Mouse (Mus musculus) hindbrain, embryonic 11.5 days (tissue): ENCODE data around the gene Gpx2. TPM values are rescaled to one million over a fixed set of nuclear protein-coding genes. Genes with fewer than 3 reads are reported as not detected.

Experiments used
- ATAC-seq: fragments of 200-750 bp; cut with Nextera tagmentation; 2 replicates; pipeline ENCODE4 v1.8.0; 2017; ENCODE audit warnings: mild to moderate bottlenecking, moderate TSS enrichment, moderate library complexity; ENCODE audit not compliant: low FRiP score
- DNase-seq: peaks from one replicate; pipeline ENCODE4 v3.0.0-alpha.2; 2015; ENCODE audit warnings: low spot score
- H3K27ac ChIP-seq: fragments of 300-500 bp; sonication (generic); 2 replicates; pipeline ENCODE4 v1.5.1; 2014; ENCODE audit warnings: mild to moderate bottlenecking, low read depth, low read length
- H3K27me3 ChIP-seq: fragments of 300-500 bp; sonication (generic); 2 replicates; pipeline ENCODE4 v1.6.1; 2014; ENCODE audit warnings: mild to moderate bottlenecking, low read length, moderate library complexity, mixed read lengths; ENCODE audit not compliant: control insufficient read depth, insufficient read depth
- H3K36me3 ChIP-seq: fragments of 300-500 bp; sonication (generic); 2 replicates; pipeline ENCODE4 v1.6.1; 2014; ENCODE audit warnings: mild to moderate bottlenecking, low read length, moderate library complexity, mixed read lengths; ENCODE audit not compliant: control insufficient read depth, insufficient read depth
- H3K4me1 ChIP-seq: fragments of 300-500 bp; sonication (generic); replicated peaks from 2 replicates; pipeline ENCODE4 v1.6.1; 2014; ENCODE audit warnings: low read length, mixed read lengths; ENCODE audit not compliant: control insufficient read depth, insufficient read depth
- H3K4me2 ChIP-seq: fragments of 300-500 bp; sonication (generic); replicated peaks from 2 replicates; pipeline ENCODE4 v1.6.1; 2014; ENCODE audit warnings: mild to moderate bottlenecking, low read depth, low read length
- H3K4me3 ChIP-seq: fragments of 300-500 bp; sonication (generic); 2 replicates; pipeline ENCODE4 v1.5.1; 2014; ENCODE audit warnings: low read depth, low read length
- H3K9ac ChIP-seq: fragments of 300-500 bp; sonication (generic); 2 replicates; pipeline ENCODE4 v1.6.1; 2014; ENCODE audit warnings: low read depth, low read length
- H3K9me3 ChIP-seq: fragments of 300-500 bp; sonication (generic); 2 replicates; pipeline ENCODE4 v1.6.1; 2016; ENCODE audit warnings: low read length; ENCODE audit not compliant: control insufficient read depth
- WGBS: fragments of 180-500 bp; shearing (Covaris S2); extraction: QIAGEN DNeasy Blood & Tissue Kit; methylation state at CpG from one replicate; pipeline ENCODE4 v1.1.7; 2014; 5-methylcytosine and 5-hydroxymethylcytosine counted together
- polyA plus RNA-seq: library from polyadenylated mRNA; unstranded; fragments of >200 nt; fragmentation: Nextera tagmentation; extraction: Ambion mirVana; gene quantifications from 2 replicates; pipeline ENCODE4 v1.2.1, GENCODE M21; 2014

Gene Gpx2
- polyA plus RNA-seq, 1 experiment from 2014 or later: not detected

GRCm38 (mm10) chr12:76813543-76813942, 18.2 kb upstream of the Gpx2 start:
- Histone ChIP-seq H3K27ac (no peak overlapping the region), H3K4me1 (0 out of 2 replicates have a peak, but pooled peaks cover 2% of the 10 kb centered on the region), H3K4me2 (no peak overlapping the region), H3K9me3 (no peaks in the 10 kb centered on the region), H3K36me3 (no peaks in the 10 kb centered on the region), H3K4me3 (no peak overlapping the region), H3K27me3 (no peaks in the 10 kb centered on the region), H3K9ac (no peak overlapping the region)
- ATAC-seq: no peak
- DNase-seq: no peak
- WGBS: 72% methylated on average over 10 of the region's 10 CpGs

DNA sequence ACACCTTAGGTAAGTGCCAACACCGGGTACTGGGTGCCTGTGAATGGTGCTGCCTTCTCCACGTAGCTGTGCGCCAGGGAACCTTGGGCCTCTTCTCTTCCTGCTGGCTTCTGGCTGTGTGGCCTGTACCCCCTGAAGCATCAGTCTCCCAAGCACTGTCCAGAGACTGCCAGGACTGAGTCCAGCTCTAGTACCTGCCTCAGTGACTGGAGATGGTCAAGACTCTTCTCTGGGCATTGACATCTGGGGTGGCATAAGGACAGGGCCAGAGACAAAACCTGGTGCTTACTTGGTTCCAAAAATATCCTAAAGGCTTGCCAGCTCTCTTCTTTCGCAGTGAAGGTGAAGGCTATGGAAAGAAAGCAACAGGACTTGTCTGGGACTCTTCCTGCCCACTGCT, 15.7 kb upstream of the Gpx2 start:
- no peak overlapping the region for H3K4me3 ChIP-seq
- no peaks in the 10 kb centered on the region for H3K27me3 ChIP-seq
- WGBS: 93% methylated on average over 4 of the region's 4 CpGs
- ATAC-seq: no peak
- no peak overlapping the region for H3K9ac ChIP-seq
- no peaks in the 10 kb centered on the region for H3K4me1 ChIP-seq
- no peaks in the 10 kb centered on the region for H3K36me3 ChIP-seq
- no peaks in the 10 kb centered on the region for H3K9me3 ChIP-seq
- no peak overlapping the region for H3K4me2 ChIP-seq
- DNase-seq: no peak
- no peak overlapping the region for H3K27ac ChIP-seq

DNA sequence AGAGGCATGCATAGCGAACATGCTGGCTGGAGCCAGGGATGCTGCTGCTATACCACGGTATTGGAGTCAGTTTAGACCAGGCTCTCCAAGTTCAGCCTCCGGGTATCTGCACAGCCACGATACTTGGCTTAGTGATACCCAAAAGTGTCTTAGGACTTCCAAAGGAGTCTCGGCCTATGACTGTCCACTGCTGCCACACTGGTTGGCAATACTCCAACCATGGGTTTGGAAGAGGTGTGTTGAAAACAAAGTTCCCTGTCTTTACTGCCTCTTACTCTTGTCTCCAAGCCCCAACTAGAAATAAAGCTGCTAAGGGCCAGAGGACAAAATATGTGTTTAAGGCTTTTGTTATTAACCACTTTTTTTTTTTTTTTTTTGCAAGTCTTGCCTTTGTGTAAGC, 15.1 kb upstream of the Gpx2 start:
- ATAC-seq: no peak
- Histone ChIP-seq H3K27ac (no peak overlapping the region), H3K36me3 (no peaks in the 10 kb centered on the region), H3K4me1 (no peaks in the 10 kb centered on the region), H3K27me3 (no peaks in the 10 kb centered on the region), H3K4me2 (no peak overlapping the region), H3K4me3 (no peak overlapping the region), H3K9ac (no peak overlapping the region), H3K9me3 (no peaks in the 10 kb centered on the region)
- DNase-seq: no peak
- WGBS: 95% methylated on average over 5 of the region's 5 CpGs

- 82% methylated on average over 10 of the region's 10 CpGs for WGBS
- H3K4me2 ChIP-seq: no peak overlapping the region
- H3K36me3 ChIP-seq: no peaks in the 10 kb centered on the region
- DNase-seq (no peak), ATAC-seq (no peak)
- H3K9me3 ChIP-seq: no peaks in the 10 kb centered on the region
- no peaks in the 10 kb centered on the region for H3K27me3 ChIP-seq
- H3K4me3 ChIP-seq: no peak overlapping the region
- no peaks in the 10 kb centered on the region for H3K4me1 ChIP-seq
- H3K27ac ChIP-seq: no peak overlapping the region
- H3K9ac ChIP-seq: no peak overlapping the region
These were observed 12.4 kb upstream of the Gpx2 start for GRCm38 (mm10) chr12:76807796-76808195.

DNA sequence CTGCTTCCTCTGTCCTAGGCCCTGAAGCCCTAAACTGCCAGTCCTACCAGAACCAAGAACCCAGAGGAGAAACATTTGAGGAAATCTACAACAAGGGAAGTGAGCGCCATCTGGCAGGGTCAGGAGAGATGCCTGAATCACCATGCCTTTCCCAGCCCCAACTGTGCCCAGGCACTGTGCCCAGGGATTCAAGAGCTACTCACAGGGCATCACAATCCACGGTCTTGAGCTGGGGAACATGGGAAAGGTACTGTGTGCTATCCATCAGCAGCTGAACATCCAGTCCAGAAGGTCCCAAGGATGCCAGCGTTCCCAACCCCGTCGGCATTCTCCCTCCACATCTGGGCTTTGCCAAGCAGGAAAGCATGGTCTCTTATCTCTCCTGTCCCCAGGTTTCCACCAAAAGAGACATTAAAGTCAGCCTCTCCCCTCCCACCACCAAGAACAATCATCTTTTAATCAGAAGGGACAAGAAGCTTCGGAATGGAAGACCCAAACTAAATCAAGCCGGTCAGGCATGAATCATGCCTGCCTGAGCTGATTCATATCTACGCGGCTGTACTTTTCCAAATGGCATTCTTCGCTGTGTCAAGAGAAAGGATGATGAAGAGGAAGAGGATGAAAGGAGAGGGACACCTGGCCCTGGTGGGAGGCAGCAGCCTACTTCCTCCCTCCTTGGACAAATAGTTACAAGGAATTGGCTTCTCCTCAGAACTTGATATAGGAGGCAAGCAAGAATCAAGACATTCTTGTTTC, 9.9 kb upstream of the Gpx2 start:
- Histone ChIP-seq H3K4me3 (no peak overlapping the region), H3K4me2 (no peak overlapping the region), H3K36me3 (no peaks in the 10 kb centered on the region), H3K27me3 (no peaks in the 10 kb centered on the region), H3K9me3 (no peaks in the 10 kb centered on the region), H3K27ac (no peak overlapping the region), H3K9ac (no peak overlapping the region), H3K4me1 (no peaks in the 10 kb centered on the region)
- no peak for DNase-seq
- no peak for ATAC-seq
- WGBS: 90% methylated on average over 10 of the region's 10 CpGs

DNA sequence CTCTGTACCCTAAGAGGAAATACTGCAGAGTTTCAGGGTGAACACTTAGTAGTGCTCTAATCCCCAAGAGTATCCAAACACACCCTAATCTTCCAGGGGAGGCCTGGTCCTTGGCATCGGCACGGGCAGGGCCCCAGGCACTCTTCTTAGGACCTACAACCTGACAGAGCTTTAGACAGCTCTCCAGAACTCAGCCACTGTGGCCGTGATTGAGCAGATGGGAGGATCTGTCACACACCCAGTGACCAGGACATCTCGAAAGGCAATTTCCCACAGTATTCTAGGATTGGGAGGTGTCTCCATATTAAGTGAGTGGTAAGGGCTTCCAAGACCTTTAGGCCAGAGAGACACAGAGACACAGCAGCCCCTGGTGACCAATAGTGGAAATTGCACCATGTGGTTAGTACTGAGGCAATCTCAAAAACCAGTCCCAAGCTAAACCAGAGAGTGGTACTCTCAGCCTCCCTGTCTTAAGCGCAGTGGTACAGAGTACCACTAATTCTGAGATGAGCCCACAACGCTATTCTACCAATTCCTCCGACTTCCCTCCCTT, 8.4 kb upstream of the Gpx2 start:
- 58% methylated on average over 7 of the region's 7 CpGs for WGBS
- no peak for ATAC-seq
- no peak overlapping the region for H3K4me3 ChIP-seq

DNA sequence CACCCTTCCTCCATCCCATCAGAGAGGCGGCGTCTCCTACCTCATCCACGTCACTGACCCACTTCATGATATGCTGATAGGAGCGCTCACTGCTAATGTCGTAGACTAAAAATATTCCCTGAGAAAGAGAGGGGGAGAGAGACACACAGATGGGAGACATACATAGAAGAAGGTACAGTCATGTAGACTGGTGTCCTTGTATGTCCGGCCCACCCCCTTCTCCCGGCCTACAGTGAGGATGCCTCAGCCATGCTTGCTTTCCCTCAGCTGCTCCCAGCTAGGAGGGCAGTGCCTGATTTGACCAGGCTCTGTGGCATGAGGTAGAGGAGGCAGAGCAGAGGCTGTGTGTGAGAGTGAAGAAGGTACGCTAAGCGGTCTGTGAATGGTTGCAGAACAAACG, 7.7 kb upstream of the Gpx2 start:
- Histone ChIP-seq H3K4me3 (no peak overlapping the region), H3K4me2 (no peak overlapping the region), H3K27me3 (no peaks in the 10 kb centered on the region), H3K27ac (no peak overlapping the region), H3K9ac (no peak overlapping the region), H3K9me3 (no peaks in the 10 kb centered on the region), H3K4me1 (no peaks in the 10 kb centered on the region), H3K36me3 (no peaks in the 10 kb centered on the region)
- 95% methylated on average over 10 of the region's 10 CpGs for WGBS
- no peak for ATAC-seq
- DNase-seq: no peak

More for the DNA sequence above, 8.4 kb upstream of the Gpx2 start:
- Histone ChIP-seq H3K9ac (no peak overlapping the region), H3K27ac (no peak overlapping the region), H3K9me3 (no peaks in the 10 kb centered on the region), H3K4me1 (no peaks in the 10 kb centered on the region), H3K4me2 (no peak overlapping the region), H3K27me3 (no peaks in the 10 kb centered on the region), H3K36me3 (no peaks in the 10 kb centered on the region)
- peak; percentile 59 for DNase-seq

GRCm38 (mm10) chr12:76798008-76798720, 2.8 kb upstream of the Gpx2 start:
- H3K4me1 ChIP-seq: no peaks in the 10 kb centered on the region
- H3K9me3 ChIP-seq: no peaks in the 10 kb centered on the region
- 69% methylated on average over 5 of the region's 5 CpGs for WGBS
- H3K27me3 ChIP-seq: no peaks in the 10 kb centered on the region
- H3K4me2 ChIP-seq: no peak overlapping the region
- DNase-seq (no peak), ATAC-seq (no peak)
- no peak overlapping the region for H3K4me3 ChIP-seq
- H3K36me3 ChIP-seq: no peaks in the 10 kb centered on the region
- H3K27ac ChIP-seq: no peak overlapping the region
- no peak overlapping the region for H3K9ac ChIP-seq
